Mouse (Mus musculus) hindbrain, embryonic 16.5 days (tissue): ENCODE measurements around the gene Elavl1. TPM values are rescaled to one million over a fixed set of nuclear protein-coding genes. Genes with fewer than 3 reads are reported as not detected.

Experiments used
- ATAC-seq: fragments of 200-750 bp; cut with Nextera tagmentation; 2 replicates; pipeline ENCODE4 v1.8.0; 2017; ENCODE audit warnings: moderate TSS enrichment, moderate library complexity
- H3K27ac ChIP-seq: fragments of 300-500 bp; sonication (generic); 2 replicates; pipeline ENCODE4 v1.5.1; 2014; ENCODE audit warnings: low read depth, mild to moderate bottlenecking, control low read depth, low read length, moderate library complexity
- H3K27me3 ChIP-seq: fragments of 300-500 bp; sonication (generic); replicated peaks from 2 replicates; pipeline ENCODE4 v1.6.1; 2014; ENCODE audit warnings: low read length; ENCODE audit not compliant: control insufficient read depth, insufficient read depth
- H3K36me3 ChIP-seq: fragments of 300-500 bp; sonication (generic); 2 replicates; pipeline ENCODE4 v1.6.1; 2014; ENCODE audit warnings: mild to moderate bottlenecking, low read length, moderate library complexity, mixed read lengths; ENCODE audit not compliant: control insufficient read depth, insufficient read depth
- H3K4me1 ChIP-seq: fragments of 300-500 bp; sonication (generic); 2 replicates; pipeline ENCODE4 v1.6.1; 2014; ENCODE audit warnings: low read depth, low read length; ENCODE audit not compliant: control insufficient read depth, insufficient read depth
- H3K4me2 ChIP-seq: fragments of 300-500 bp; sonication (generic); 2 replicates; pipeline ENCODE4 v1.6.1; 2014; ENCODE audit warnings: mild to moderate bottlenecking, low read length, control low read depth, moderate library complexity
- H3K4me3 ChIP-seq: fragments of 300-500 bp; sonication (generic); 2 replicates; pipeline ENCODE4 v1.5.1; 2014; ENCODE audit warnings: mild to moderate bottlenecking, low read length, control low read depth, moderate library complexity
- H3K9ac ChIP-seq: fragments of 300-500 bp; sonication (generic); 2 replicates; pipeline ENCODE4 v1.6.1; 2014; ENCODE audit warnings: low read depth, mild to moderate bottlenecking, control low read depth, low read length, moderate library complexity
- H3K9me3 ChIP-seq: fragments of 300-500 bp; sonication (generic); 2 replicates; pipeline ENCODE4 v1.6.1; 2014; ENCODE audit warnings: mild to moderate bottlenecking, low read length, moderate library complexity; ENCODE audit not compliant: control insufficient read depth
- WGBS: fragments of 180-500 bp; shearing (Covaris S2); extraction: QIAGEN DNeasy Blood & Tissue Kit; methylation state at CpG from one replicate; pipeline ENCODE4 v1.1.7; 2014; 5-methylcytosine and 5-hydroxymethylcytosine counted together
- polyA plus RNA-seq: library from polyadenylated mRNA; unstranded; fragments of >200 nt; fragmentation: Nextera tagmentation; extraction: Ambion mirVana; gene quantifications from 2 replicates; pipeline ENCODE4 v1.2.1, GENCODE M21; 2015

Gene Elavl1
- polyA plus RNA-seq, 1 experiment from 2014 or later, result 80.6 TPM

DNA sequence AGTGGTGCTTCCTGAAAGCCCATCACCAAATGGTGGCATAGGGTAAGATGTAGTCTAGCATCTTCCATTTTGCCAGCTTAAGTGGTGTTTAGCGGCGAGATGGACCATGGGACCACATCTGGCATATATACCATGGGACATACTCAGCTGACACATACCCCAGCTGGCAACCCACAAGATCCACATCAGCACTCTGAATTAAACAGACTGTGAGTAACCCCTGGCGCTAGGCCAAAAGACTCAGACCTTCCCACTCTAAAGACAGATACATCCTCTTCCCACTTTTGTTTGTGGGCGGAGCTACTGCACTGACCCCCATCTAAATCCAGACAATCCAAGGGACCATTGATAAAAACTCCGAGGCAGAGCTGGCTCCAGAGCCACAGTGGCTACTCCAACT, 3.8 kb upstream of the Elavl1 start:
- no peaks in the 10 kb centered on the region for H3K9me3 ChIP-seq
- H3K36me3 ChIP-seq, result peaks cover 17% of the 10 kb centered on the region
- no peak overlapping the region for H3K4me2 ChIP-seq
- ATAC-seq, result no peak
- H3K27ac ChIP-seq, result no peak overlapping the region
- peaks cover 9% of the 10 kb centered on the region for H3K4me1 ChIP-seq
- H3K27me3 ChIP-seq, result no peaks in the 10 kb centered on the region
- no peak overlapping the region for H3K9ac ChIP-seq
- 92% methylated on average over 5 of the region's 5 CpGs for WGBS
- no peak overlapping the region for H3K4me3 ChIP-seq

- Histone ChIP-seq H3K4me1 (peaks cover 32% of the 10 kb centered on the region), H3K36me3 (peaks cover 3% of the 10 kb centered on the region; the same call in 1 of the 2 replicates), H3K4me2 (peak overlapping the region; percentile 83), H3K9me3 (no peaks in the 10 kb centered on the region), H3K9ac (peak overlapping the region; percentile 99), H3K27ac (no peak overlapping the region; the same call in 1 of the 2 replicates), H3K27me3 (no peaks in the 10 kb centered on the region), H3K4me3 (peak overlapping the region; percentile 97)
- WGBS, result 43% methylated on average over 7 of the region's 7 CpGs
- no peak for ATAC-seq
These were observed 481 bp upstream of the Elavl1 start for GRCm38 (mm10) chr8:4325751-4326036.

DNA sequence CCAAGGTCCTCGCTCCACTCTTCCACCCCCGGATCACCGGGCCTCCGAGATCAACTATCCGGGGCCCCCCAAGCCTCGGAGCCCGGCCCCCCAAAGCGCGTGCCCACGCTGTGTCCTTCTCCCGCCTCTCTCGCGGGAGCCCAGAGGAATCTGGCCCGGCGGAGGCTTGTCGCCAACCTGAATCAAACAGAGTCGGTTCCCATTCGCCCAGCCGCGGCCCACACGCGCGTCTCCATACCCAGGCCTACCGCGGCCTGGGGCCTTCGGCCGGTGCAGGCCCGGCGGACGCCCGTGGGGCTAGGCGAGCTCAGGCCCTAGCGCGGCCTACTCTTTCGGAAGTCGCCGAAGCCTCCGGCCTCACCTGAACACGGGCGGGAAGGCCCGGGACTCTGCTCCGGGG, 688 bp downstream of the Elavl1 start:
- Histone ChIP-seq H3K36me3 (peaks cover 3% of the 10 kb centered on the region; the same call in 1 of the 2 replicates), H3K4me2 (peak overlapping the region; percentile 80), H3K9me3 (no peaks in the 10 kb centered on the region), H3K27ac (peak overlapping the region; percentile 91), H3K9ac (peak overlapping the region; percentile 99), H3K4me1 (peaks cover 34% of the 10 kb centered on the region), H3K4me3 (peak overlapping the region; percentile 97), H3K27me3 (no peaks in the 10 kb centered on the region)
- ATAC-seq, result peak; percentile 77
- under 1% methylated on average over 42 of the region's 42 CpGs for WGBS

DNA sequence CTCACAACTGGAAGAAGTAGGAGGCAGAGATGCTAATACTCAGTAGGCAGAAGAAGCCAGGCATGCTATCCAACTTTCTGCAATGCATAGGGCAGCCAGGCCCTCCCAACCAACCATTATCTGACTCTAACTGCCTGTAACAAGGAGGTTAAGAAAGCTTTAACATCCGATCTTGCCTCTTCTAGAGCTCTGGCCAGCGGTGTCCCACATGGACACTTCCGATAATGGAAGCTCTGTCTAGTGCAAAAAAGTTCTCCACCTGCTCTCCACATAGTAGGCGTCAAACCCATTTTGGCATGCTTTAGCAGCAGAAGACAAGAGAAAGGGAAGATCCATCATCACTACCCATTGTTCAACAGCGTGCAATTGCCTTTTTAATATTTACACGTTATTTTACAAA, 1.3 kb downstream of the Elavl1 start:
- 4% methylated on average over 6 of the region's 6 CpGs for WGBS
- Histone ChIP-seq H3K4me2 (peak overlapping the region; percentile 80), H3K9ac (peak overlapping the region; percentile 99), H3K4me1 (peaks cover 34% of the 10 kb centered on the region), H3K27me3 (no peaks in the 10 kb centered on the region), H3K9me3 (no peaks in the 10 kb centered on the region), H3K36me3 (peaks cover 3% of the 10 kb centered on the region; the same call in 1 of the 2 replicates), H3K27ac (no peak overlapping the region), H3K4me3 (peak overlapping the region; percentile 97)
- no peak for ATAC-seq

DNA sequence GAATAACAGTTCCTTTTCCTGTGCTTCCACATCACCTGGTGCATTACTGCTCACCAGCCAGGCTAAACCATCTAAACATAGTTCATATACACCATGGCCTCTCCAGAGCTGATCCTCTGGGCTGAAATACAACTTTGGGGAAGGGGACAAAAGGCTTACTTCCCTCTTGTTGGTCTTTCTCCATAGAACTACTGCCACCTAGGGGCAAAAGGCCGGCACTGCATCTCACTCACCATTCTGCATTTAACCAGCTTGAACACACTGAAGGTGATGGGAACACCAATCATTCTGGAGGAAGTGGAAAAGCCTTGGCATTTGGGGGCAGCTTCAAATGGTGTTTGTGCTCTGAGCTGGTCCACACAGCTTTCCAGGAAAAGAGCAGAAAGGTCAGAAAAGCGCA, 2.7 kb downstream of the Elavl1 start:
- peaks cover 34% of the 10 kb centered on the region for H3K4me1 ChIP-seq
- no peaks in the 10 kb centered on the region for H3K27me3 ChIP-seq
- H3K9me3 ChIP-seq, result no peaks in the 10 kb centered on the region
- H3K4me3 ChIP-seq, result no peak overlapping the region
- H3K27ac ChIP-seq, result no peak overlapping the region
- WGBS, result 20% methylated on average over 2 of the region's 2 CpGs
- H3K4me2 ChIP-seq, result 0 out of 2 replicates have a peak overlapping the region, but pooled peaks have one; percentile 7
- H3K36me3 ChIP-seq, result peaks cover 3% of the 10 kb centered on the region; the same call in 1 of the 2 replicates
- no peak for ATAC-seq
- H3K9ac ChIP-seq, result no peak overlapping the region

GRCm38 (mm10) chr8:4321031-4321430, 4.2 kb downstream of the Elavl1 start:
- WGBS, result 89% methylated on average over 2 of the region's 2 CpGs

DNA sequence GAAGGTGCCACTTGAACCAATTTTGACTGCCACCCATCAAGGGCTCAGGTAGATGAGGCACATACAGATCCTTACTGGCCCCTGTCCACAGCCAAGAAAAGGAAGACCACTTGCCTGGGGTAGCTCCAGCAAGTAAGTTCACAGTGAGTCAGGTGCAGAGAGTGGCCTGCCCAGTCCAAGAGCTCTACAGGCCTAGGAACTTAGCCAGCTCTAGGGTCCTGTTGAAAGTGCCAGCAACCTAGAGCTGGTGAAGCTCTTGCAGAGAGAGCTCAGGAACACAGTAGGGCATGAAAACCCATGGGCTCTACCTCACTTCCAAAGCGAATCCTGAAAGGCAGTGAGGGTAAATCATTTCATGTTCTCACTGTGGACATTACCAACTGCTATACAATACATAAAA, 4.8 kb downstream of the Elavl1 start:
- no peaks in the 10 kb centered on the region for H3K9me3 ChIP-seq
- H3K9ac ChIP-seq, result no peak overlapping the region
- H3K36me3 ChIP-seq, result peaks cover 3% of the 10 kb centered on the region; the same call in 1 of the 2 replicates
- H3K4me3 ChIP-seq, result no peak overlapping the region
- 88% methylated on average over 1 of the region's 1 CpGs for WGBS
- no peak overlapping the region for H3K4me2 ChIP-seq
- peaks cover 26% of the 10 kb centered on the region for H3K4me1 ChIP-seq
- H3K27me3 ChIP-seq, result no peaks in the 10 kb centered on the region
- no peak for ATAC-seq
- H3K27ac ChIP-seq, result no peak overlapping the region

More at GRCm38 (mm10) chr8:4321031-4321430, 4.2 kb downstream of the Elavl1 start:
- Histone ChIP-seq H3K27me3 (no peaks in the 10 kb centered on the region), H3K9me3 (no peaks in the 10 kb centered on the region), H3K9ac (no peak overlapping the region), H3K4me3 (no peak overlapping the region), H3K4me1 (peaks cover 30% of the 10 kb centered on the region), H3K27ac (no peak overlapping the region), H3K36me3 (peaks cover 3% of the 10 kb centered on the region; the same call in 1 of the 2 replicates), H3K4me2 (no peak overlapping the region)
- ATAC-seq, result no peak

DNA sequence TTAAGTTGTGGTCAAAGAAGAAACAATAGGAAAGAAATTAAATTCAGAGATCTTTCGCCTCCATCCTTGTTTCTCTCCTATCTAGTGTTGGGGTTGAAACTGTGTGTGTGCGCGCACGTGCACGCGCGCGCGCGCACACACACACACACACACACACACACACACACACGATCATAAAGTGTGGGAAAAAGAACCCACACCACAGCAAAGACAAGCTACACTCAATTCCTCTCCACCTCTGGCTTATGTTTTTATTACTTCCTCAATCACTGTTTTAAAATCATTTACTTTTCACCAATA, 5.7 kb downstream of the Elavl1 start:
- peaks cover 26% of the 10 kb centered on the region for H3K4me1 ChIP-seq
- 99% methylated on average over 11 of the region's 11 CpGs for whole genome bisulfite sequencing
- peaks cover 3% of the 10 kb centered on the region; the same call in 1 of the 2 replicates for H3K36me3 ChIP-seq

GRCm38 (mm10) chr8:4318796-4319572, 6.2 kb downstream of the Elavl1 start:
- H3K4me2 ChIP-seq, result no peak overlapping the region
- H3K27me3 ChIP-seq, result no peaks in the 10 kb centered on the region
- no peak overlapping the region for H3K27ac ChIP-seq
- no peak overlapping the region for H3K9ac ChIP-seq
- 86% methylated on average over 2 of the region's 2 CpGs for WGBS
- no peak for ATAC-seq
- peaks cover 3% of the 10 kb centered on the region; the same call in 1 of the 2 replicates for H3K36me3 ChIP-seq
- H3K9me3 ChIP-seq, result no peaks in the 10 kb centered on the region
- peaks cover 25% of the 10 kb centered on the region for H3K4me1 ChIP-seq
- H3K4me3 ChIP-seq, result no peak overlapping the region

More for the DNA sequence above, 5.7 kb downstream of the Elavl1 start:
- ATAC-seq, result no peak
- Histone ChIP-seq H3K27ac (no peak overlapping the region), H3K9me3 (no peaks in the 10 kb centered on the region), H3K4me3 (no peak overlapping the region), H3K9ac (no peak overlapping the region), H3K27me3 (no peaks in the 10 kb centered on the region), H3K4me2 (no peak overlapping the region)
